Mouse (Mus musculus): ENCODE data around the gene Klf15. TPM values are rescaled to one million over a fixed set of nuclear protein-coding genes. Genes with fewer than 3 reads are reported as not detected.

Klf15 gene
- polyA plus RNA-seq, 1 experiment from 2014 or later = 12.6 TPM

- Histone ChIP-seq H3K9ac (no peak overlapping the region), H3K4me1 (peaks cover 16% of the 10 kb centered on the region), H3K4me2 (no peak overlapping the region), H3K27me3 (no peaks in the 10 kb centered on the region), H3K27ac (no peak overlapping the region), H3K4me3 (replicated peaks) (no peak overlapping the region), H3K36me3 (no peaks in the 10 kb centered on the region), H3K9me3 (replicated peaks) (no peaks in the 10 kb centered on the region)
- peak; percentile 41; the same call in 1 of the 2 replicates for ATAC-seq (replicated peaks; ENCODE audit: low FRiP score)
- 53% methylated on average over 14 of the region's 14 CpGs for WGBS
Observed at GRCm38 (mm10) chr6:90476941-90477518, 14.7 kb downstream of the Klf15 start.

- WGBS = 53% methylated on average over 3 of the region's 3 CpGs
- H3K4me2 ChIP-seq = no peak overlapping the region
- no peak overlapping the region for H3K9ac ChIP-seq
- no peaks in the 10 kb centered on the region for H3K36me3 ChIP-seq
- no peaks in the 10 kb centered on the region for H3K27me3 ChIP-seq
- H3K27ac ChIP-seq = no peak overlapping the region
- H3K4me1 ChIP-seq = peaks cover 12% of the 10 kb centered on the region
- ATAC-seq (replicated peaks; ENCODE audit: low FRiP score) = no peak
- H3K9me3 ChIP-seq (replicated peaks) = no peaks in the 10 kb centered on the region
- no peak overlapping the region for H3K4me3 ChIP-seq (replicated peaks)
Observed at GRCm38 (mm10) chr6:90484249-90484648, 21.9 kb downstream of the Klf15 start.

GRCm38 (mm10) chr6:90484876-90485275 lies 22.5 kb downstream of the Klf15 start:
- Histone ChIP-seq H3K9ac (no peak overlapping the region), H3K4me2 (no peak overlapping the region), H3K36me3 (no peaks in the 10 kb centered on the region), H3K27ac (no peak overlapping the region), H3K4me1 (peaks cover 12% of the 10 kb centered on the region), H3K4me3 (replicated peaks) (no peak overlapping the region), H3K9me3 (replicated peaks) (no peaks in the 10 kb centered on the region), H3K27me3 (no peaks in the 10 kb centered on the region)
- ATAC-seq (replicated peaks; ENCODE audit: low FRiP score) = no peak
- WGBS = 80% methylated on average over 5 of the region's 5 CpGs

- Histone ChIP-seq H3K9me3 (replicated peaks) (no peaks in the 10 kb centered on the region), H3K27ac (no peak within 1 kb of the TSS), H3K4me1 (peaks cover 2% of the 10 kb centered on the region; the same call in 1 of the 2 replicates), H3K36me3 (no peaks in the 10 kb centered on the region), H3K4me3 (replicated peaks) (no peak within 1 kb of the TSS), H3K4me2 (no peak within 1 kb of the TSS), H3K9ac (no peak within 1 kb of the TSS), H3K27me3 (no peaks in the 10 kb centered on the region)
- no peak for ATAC-seq (replicated peaks; ENCODE audit: low FRiP score)
- 77% methylated on average over 12 of the region's 12 CpGs for WGBS
Observed at GRCm38 (mm10) chr6:90486176-90486921, 24.0 kb downstream of the Klf15 start, which contains the start of gene Aldh1l1. TSS of gene Aldh1l1 (plus strand) at chr6:90486427.

DNA sequence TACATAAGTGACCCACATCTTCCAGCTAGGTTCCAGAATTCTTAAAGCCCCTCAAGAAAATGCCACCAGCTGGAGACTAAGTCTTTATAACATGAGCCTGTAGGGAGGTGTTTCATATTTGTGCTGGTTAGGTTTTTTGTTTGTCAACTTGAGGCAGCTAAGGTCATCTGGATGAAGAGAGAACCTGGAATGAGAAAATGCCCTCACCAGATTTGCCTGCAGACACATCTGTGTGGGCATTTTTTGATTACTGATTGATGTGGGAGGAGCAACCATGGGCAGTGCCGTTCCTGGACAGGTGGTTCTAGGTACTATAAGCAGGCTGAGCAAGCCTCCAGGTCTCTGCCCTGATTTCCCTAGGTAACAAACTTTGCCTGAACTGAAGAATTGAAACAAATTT lies 25.2 kb downstream of the Klf15 start:
- Histone ChIP-seq H3K4me1 (peaks cover 6% of the 10 kb centered on the region; the same call in 1 of the 2 replicates), H3K4me3 (replicated peaks) (no peak overlapping the region), H3K4me2 (no peak overlapping the region), H3K27ac (no peak overlapping the region), H3K9ac (no peak overlapping the region), H3K9me3 (replicated peaks) (no peaks in the 10 kb centered on the region), H3K27me3 (no peaks in the 10 kb centered on the region), H3K36me3 (no peaks in the 10 kb centered on the region)
- ATAC-seq (replicated peaks; ENCODE audit: low FRiP score) = no peak
- WGBS = 83% methylated on average over 1 of the region's 1 CpGs

DNA sequence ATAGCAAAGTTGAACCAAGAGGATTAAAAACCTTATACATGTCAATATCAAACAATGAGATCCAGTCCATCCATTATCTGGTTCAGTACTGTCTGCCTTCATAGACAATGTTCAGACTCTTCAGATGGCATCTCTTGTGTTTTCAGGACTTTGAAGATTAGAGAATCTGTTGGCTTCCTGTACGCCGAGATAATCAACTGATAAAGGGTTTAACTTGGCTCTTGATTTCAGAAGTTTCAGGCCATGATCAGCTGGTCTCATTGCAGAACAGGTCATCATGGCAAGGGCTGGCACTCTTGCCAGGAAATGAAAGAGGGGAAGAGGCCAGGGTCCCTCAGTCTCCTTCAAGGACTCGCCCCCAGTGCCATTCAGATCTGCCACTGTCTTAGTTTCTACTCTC lies 27.2 kb downstream of the Klf15 start:
- Histone ChIP-seq H3K9me3 (replicated peaks) (no peaks in the 10 kb centered on the region), H3K9ac (no peak overlapping the region), H3K4me2 (no peak overlapping the region), H3K27me3 (no peaks in the 10 kb centered on the region), H3K4me1 (peaks cover 9% of the 10 kb centered on the region), H3K27ac (no peak overlapping the region), H3K4me3 (replicated peaks) (no peak overlapping the region), H3K36me3 (no peaks in the 10 kb centered on the region)
- ATAC-seq (replicated peaks; ENCODE audit: low FRiP score) = no peak
- 90% methylated on average over 3 of the region's 3 CpGs for WGBS

GRCm38 (mm10) chr6:90490976-90491375 lies 28.6 kb downstream of the Klf15 start:
- Histone ChIP-seq H3K4me1 (peaks cover 22% of the 10 kb centered on the region), H3K4me3 (replicated peaks) (no peak overlapping the region), H3K27ac (no peak overlapping the region), H3K4me2 (no peak overlapping the region), H3K9ac (no peak overlapping the region), H3K36me3 (no peaks in the 10 kb centered on the region), H3K27me3 (no peaks in the 10 kb centered on the region), H3K9me3 (replicated peaks) (no peaks in the 10 kb centered on the region)
- WGBS = 82% methylated on average over 2 of the region's 2 CpGs
- ATAC-seq (replicated peaks; ENCODE audit: low FRiP score) = no peak; the same call in 1 of the 2 replicates

DNA sequence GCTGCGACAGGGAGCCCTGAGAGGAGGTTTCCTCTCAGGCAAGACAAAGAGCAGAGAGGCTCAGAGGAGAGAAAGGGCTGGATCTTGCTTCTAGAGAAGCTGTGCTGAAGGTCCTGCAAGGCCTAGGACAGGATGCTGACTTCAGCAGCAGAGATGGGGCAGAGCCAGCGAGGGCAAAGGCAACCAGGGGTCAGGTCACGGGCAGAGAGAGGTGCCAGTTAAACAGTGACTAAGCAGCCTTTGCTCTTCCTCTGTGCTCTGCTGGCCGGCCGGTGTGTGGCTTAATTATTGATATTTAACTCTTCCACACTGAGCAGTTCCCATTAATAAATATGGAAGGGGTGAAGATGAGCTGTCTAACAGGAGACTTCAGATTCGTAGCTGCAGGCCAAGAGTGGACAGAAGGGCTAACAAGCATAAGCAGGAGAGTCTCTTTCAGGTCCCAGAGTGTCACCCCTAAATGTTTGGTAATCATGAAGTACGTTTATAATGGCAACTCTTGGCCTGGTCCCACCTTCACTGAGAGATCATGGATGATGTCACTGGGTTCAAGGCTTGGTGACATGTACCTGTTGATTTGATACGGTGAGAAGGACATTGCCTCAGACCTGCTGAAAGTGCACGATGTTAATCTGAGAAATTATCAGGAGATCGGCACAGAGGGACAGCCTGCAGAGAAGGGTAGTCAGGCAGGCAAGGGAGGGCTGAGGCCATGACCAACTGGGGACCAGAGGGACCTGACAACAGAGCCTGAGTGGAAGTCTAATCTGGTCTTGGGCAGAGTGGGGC lies 29.8 kb downstream of the Klf15 start:
- WGBS = 69% methylated on average over 10 of the region's 10 CpGs
- Histone ChIP-seq H3K27me3 (no peaks in the 10 kb centered on the region), H3K4me3 (replicated peaks) (no peak overlapping the region), H3K9me3 (replicated peaks) (no peaks in the 10 kb centered on the region), H3K36me3 (no peaks in the 10 kb centered on the region), H3K27ac (peak overlapping the region; percentile 43), H3K4me2 (no peak overlapping the region), H3K9ac (no peak overlapping the region), H3K4me1 (peaks cover 22% of the 10 kb centered on the region)
- peak; percentile 68 for ATAC-seq (replicated peaks; ENCODE audit: low FRiP score)

- peak overlapping the region; percentile 2; the same call in 1 of the 2 replicates for H3K27ac ChIP-seq
- no peak overlapping the region for H3K4me2 ChIP-seq
- no peaks in the 10 kb centered on the region for H3K36me3 ChIP-seq
- H3K27me3 ChIP-seq = no peaks in the 10 kb centered on the region
- H3K4me3 ChIP-seq (replicated peaks) = no peak overlapping the region
- H3K9ac ChIP-seq = no peak overlapping the region
- no peaks in the 10 kb centered on the region for H3K9me3 ChIP-seq (replicated peaks)
- no peak for ATAC-seq (replicated peaks; ENCODE audit: low FRiP score)
- WGBS = 54% methylated on average over 3 of the region's 3 CpGs
- peaks cover 22% of the 10 kb centered on the region for H3K4me1 ChIP-seq
Observed at GRCm38 (mm10) chr6:90494155-90494554, 31.8 kb downstream of the Klf15 start.

DNA sequence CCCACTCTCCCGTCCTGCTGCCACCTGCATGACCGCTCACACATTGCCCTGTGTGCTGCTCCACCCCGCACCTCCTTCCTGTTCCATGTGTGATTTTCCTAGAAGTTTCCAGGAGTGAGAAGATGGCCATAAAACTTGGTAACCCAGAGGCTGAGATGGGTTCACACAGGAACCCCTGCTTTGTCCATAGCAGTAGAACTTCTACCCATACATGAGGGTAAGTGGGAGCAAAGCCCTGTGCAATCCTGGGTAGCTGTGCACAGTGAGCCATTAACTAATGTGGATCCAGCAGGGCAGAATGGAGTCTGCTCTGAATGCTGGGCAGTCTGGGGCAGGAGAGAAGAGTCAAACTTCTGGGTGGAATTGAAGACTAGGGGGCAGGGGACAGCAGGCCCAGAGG lies 32.2 kb downstream of the Klf15 start:
- no peaks in the 10 kb centered on the region; the same call in 1 of the 2 replicates for H3K27me3 ChIP-seq
- H3K4me1 ChIP-seq = peaks cover 22% of the 10 kb centered on the region
- H3K27ac ChIP-seq = peak overlapping the region; percentile 2; the same call in 1 of the 2 replicates
- H3K4me2 ChIP-seq = no peak overlapping the region
- 69% methylated on average over 3 of the region's 3 CpGs for WGBS
- no peak overlapping the region for H3K4me3 ChIP-seq (replicated peaks)
- H3K36me3 ChIP-seq = no peaks in the 10 kb centered on the region
- no peaks in the 10 kb centered on the region for H3K9me3 ChIP-seq (replicated peaks)
- H3K9ac ChIP-seq = no peak overlapping the region
- ATAC-seq (replicated peaks; ENCODE audit: low FRiP score) = no peak

- Histone ChIP-seq H3K9me3 (replicated peaks) (no peaks in the 10 kb centered on the region), H3K4me3 (replicated peaks) (no peak overlapping the region), H3K4me2 (no peak overlapping the region), H3K36me3 (no peaks in the 10 kb centered on the region), H3K27ac (0 out of 2 replicates have a peak overlapping the region, but pooled peaks have one; percentile 2), H3K9ac (no peak overlapping the region), H3K27me3 (no peaks in the 10 kb centered on the region; the same call in 1 of the 2 replicates), H3K4me1 (peaks cover 22% of the 10 kb centered on the region)
- WGBS = 53% methylated on average over 6 of the region's 7 CpGs
- ATAC-seq (replicated peaks; ENCODE audit: low FRiP score) = no peak
Observed at GRCm38 (mm10) chr6:90495282-90495912, 33.0 kb downstream of the Klf15 start.

Measured in kidney, embryonic 15.5 days (tissue).